Mouse (Mus musculus) large intestine, adult 2 months (tissue): Measurements from ENCODE around the gene Il17d. TPM values are rescaled to one million over a fixed set of nuclear protein-coding genes. Genes with fewer than 3 reads are reported as not detected.

Experiments
- DNase-seq: peaks from one replicate; pipeline ENCODE4 v3.0.0-alpha.2; 2012; ENCODE audit warnings: low read depth, low spot score
- WGBS: fragments of 180-500 bp; shearing (Covaris S2); methylation state at CpG from one replicate; pipeline ENCODE4 v1.1.7; 2018; 5-methylcytosine and 5-hydroxymethylcytosine counted together
- polyA plus RNA-seq: library from polyadenylated mRNA; depleted of rRNA; stranded (reverse); fragments of >200 nt; gene quantifications from 2 replicates; pipeline ENCODE4 v1.2.3, GENCODE M21; 2012; rRNA removed

Gene Il17d
- polyA plus RNA-seq = 3.2 and 4.1 TPM in 2 replicates

DNA sequence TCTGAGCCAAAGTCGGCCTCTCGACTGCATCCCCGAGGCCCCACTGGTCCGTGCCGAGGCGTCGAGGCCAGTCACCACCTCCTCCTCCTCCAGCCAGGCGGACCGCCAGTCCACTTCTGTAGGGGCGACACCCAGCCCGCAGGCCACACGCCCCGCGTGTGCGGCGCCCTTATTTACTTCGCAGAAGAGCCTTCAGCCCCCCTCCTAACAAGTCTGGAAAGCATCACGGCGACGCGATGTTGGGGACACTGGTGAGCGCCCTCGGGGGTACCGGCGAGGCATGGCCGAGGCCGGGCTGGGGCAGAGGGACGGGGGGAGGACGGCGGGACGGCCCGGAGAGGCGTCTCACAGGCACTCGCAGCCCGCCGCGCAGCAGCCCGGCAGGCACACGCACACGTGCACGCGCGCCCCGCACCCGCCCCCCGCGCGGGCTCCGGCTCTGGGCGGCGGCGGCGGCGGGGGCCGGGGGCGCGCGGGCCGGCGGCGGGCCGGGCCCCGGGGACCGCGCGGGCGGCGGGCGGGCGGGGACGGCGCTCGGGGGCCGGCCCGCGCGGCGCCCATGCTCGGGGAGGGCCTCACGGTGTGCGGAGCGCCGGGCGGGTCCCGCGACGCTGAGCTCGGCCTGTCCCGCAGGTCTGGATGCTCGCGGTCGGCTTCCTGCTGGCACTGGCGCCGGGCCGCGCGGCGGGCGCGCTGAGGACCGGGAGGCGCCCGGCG, at the start of gene Il17d:
Il17d (plus strand) TSS at position 107 of the 717 bp plus-strand sequence.
- WGBS = 1% methylated on average over 74 of the region's 104 CpGs
- no peak for DNase-seq

DNA sequence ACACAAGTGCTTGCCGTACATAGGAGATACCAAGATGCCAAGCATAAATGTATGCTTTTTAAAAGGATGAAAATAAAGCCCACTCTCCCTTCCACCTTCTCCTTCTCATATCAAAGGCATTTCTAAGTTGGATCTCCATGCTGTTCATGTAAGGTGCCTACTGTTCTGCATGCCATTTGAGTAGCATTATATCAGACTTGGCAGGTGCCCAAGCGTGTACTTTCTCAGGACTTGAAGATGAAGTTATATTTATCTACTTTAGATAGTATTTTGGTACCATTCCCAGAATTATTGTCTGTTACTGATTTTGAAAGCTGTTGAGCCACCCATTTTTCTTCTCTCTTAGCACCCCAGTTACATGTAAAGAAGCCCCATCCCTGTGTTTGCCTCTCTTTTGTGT, 49.5 kb upstream of the Il17d start:
- DNase-seq = no peak
- WGBS = 82% methylated on average over 2 of the region's 2 CpGs

DNA sequence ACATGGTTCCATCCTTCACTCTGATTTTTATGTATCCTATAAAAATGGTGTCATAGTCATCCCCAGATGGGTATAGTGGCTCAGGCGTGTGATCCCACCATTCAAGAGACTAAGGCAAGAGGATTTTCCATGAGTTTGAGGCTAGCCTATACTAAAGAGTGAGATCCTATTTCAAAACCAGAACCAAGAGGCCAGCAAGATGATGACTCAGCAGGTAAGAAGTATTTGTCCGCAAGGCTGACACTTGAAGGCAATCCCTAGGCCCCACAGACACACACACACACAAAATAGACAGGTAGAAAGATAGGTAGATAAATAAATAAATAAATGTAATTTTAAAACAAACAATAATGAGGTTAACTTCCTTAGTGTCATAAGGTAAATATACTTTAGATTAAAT, 42.3 kb upstream of the Il17d start:
- 92% methylated on average over 2 of the region's 2 CpGs for WGBS

DNA sequence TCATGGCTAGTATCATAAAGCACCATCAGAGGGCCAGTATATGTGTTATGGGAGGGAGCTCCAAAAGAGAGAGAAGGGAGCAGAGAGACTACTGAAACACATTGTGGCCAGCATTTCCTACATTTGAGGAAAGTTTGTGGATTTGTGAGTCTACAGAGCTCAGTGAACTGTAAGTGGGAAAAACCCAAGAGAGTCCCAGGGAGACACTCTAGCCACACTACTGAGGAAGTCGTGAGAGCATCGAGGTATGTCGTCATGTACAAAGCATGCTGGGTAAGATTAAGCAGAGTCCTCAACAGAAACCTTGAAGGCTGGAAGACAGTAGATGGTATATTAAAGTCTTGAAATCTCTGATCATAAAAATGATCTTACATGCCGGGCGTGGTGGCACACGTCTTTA, 40.4 kb upstream of the Il17d start:
- 95% methylated on average over 6 of the region's 6 CpGs for WGBS
- DNase-seq = no peak

More for the DNA sequence above, 42.3 kb upstream of the Il17d start:
- no peak for DNase-seq

DNA sequence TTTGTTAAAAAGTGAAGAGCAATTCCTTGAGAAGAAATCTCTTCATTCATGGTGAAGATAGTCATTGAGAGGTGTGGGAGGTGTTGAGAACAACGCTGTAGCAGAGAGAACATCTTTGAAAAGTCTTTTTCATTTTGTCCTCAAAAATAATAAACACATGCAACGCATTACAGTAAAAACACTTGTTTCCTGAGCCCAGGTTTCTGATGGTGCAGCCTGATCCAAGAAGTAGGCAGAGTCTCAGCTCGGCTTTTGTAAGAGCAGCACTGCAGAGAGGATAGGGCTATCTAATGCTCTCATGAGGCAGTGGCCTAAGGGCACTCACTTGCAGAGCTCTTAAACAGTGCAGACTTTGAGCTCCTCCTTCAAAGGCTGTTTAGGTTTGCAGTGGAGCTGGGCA, 34.9 kb upstream of the Il17d start:
- WGBS = 90% methylated on average over 3 of the region's 3 CpGs
- no peak for DNase-seq

DNA sequence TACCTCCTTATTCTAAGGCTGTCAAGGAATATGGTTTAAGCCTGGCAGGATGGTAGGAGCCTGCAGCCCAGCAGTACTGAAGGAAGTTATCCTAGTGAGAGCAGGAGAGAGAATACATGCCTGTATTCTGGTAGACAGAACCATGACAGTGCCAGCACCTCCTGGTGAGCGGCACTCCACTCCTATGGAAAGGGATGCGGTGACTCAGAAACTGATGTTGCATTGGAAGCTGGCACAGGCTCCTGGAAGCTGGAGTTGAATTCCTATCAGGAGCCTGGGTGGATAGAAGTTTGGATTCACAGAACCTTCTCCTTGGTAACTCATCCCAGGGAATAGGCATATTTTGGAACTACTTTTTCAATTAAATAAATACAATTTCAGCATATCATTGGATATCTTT, 30.7 kb upstream of the Il17d start:
- WGBS = 90% methylated on average over 2 of the region's 2 CpGs
- DNase-seq = no peak

DNA sequence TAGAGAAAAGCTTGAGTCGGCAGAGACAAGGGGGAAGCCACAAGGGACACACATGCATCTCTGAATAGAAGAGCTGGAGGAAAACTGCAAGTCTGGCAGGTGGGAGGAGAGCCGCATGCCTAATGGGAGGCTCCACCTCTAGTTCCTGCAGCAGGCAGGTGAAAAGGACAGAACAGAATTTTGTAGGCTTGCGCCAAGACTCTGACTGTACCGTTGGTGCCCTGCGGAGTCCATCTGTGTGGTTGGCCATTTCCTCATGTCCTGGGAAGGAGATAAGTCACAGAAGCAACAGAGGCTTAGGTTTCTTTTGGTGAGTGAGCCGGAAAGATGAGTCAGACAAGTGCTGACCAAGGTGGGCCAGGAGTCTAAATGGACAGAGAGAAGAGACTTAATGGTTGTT, 20.8 kb upstream of the Il17d start:
- no peak for DNase-seq

DNA sequence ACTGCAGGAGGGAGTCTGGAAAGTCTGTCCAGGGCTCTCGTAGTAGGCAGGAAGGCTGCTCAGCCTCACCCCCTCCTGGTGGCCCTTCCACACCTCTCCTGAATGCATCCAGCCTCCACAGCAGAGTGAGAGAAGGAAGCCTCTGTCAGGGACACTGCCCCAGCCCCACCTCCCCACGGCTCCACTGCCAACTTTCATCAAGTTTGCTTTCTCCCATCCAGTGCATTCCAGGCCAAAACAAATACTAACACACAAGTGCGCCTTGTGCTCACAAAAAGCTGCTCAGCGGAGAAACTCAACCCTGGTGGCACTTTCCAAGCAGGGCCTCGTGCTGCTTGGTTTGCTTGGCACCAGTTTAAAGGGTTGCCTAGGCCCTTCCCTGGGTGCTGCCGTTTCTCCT, 15.0 kb upstream of the Il17d start:
- 31% methylated on average over 6 of the region's 6 CpGs for WGBS
- no peak for DNase-seq

More for the DNA sequence above, 20.8 kb upstream of the Il17d start:
- 88% methylated on average over 6 of the region's 6 CpGs for WGBS

DNA sequence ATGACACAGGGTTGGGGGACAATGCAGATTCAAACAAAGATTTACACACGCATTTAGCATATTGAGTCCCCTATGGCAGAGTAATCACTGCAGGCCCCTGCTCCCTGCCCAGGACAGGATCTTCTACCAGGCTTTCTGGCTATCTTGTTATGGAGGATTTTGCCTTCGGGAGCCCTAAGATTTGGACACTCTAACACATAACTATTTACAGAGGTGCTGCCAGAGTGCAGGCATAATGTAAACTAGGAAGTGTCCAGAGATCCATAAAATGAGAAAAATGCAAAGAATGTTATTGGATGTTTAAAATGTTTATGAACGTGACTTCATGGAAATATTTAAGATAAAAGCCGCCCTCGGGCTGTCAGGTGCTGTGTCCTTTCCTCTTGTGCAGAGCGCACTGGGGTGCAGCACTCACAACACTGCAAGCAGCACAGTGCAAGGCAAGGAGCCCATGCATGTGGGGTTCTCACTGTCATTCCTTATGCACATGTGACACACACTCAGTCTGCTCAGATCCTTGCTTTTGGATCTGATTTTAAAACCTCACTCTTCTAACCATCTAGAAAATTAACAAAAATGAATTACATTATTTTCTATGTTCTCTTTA, 9.3 kb upstream of the Il17d start:
- no peak for DNase-seq
- WGBS = 58% methylated on average over 6 of the region's 6 CpGs

DNA sequence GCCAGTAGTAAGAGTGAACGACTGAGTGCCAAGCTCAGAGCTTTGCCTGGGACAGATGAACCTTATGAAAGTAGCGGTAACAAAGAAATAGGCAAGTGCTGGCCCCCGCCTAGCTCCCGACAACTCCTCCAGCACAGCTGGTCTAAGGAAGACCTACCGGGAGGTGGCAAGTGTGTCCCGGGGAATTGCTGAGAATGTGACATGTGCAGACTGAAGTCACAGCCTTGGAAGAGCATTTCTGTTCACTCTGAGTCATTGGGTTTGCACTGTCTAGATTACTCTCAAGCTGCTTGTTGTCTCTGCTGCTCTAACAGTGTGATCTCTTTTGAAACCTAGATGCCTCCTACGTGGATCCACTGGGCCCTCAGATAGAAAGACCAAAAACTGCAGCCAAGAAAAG, 7.6 kb upstream of the Il17d start:
- 90% methylated on average over 7 of the region's 7 CpGs for WGBS
- DNase-seq = no peak

DNA sequence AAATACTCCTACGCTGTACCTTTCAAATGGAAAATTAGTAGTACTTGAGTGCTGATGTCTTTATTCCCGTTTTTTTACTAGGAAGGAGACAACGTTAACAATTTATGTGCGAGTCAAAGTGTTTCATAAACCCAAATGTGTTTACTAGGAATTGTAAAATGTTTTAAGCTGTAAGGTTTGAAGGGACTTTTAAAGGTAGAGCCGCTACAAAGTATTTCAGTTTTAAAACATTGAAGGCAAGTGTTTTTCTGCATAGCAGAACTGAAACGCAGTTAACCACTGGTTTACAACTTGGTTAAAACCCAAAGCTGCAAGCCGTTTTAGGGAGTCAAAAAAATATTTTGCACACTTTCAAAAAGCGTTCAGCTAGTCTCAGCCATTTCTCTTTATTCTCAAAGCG, 815 bp upstream of the Il17d start:
- 80% methylated on average over 9 of the region's 9 CpGs for WGBS
- DNase-seq = no peak

DNA sequence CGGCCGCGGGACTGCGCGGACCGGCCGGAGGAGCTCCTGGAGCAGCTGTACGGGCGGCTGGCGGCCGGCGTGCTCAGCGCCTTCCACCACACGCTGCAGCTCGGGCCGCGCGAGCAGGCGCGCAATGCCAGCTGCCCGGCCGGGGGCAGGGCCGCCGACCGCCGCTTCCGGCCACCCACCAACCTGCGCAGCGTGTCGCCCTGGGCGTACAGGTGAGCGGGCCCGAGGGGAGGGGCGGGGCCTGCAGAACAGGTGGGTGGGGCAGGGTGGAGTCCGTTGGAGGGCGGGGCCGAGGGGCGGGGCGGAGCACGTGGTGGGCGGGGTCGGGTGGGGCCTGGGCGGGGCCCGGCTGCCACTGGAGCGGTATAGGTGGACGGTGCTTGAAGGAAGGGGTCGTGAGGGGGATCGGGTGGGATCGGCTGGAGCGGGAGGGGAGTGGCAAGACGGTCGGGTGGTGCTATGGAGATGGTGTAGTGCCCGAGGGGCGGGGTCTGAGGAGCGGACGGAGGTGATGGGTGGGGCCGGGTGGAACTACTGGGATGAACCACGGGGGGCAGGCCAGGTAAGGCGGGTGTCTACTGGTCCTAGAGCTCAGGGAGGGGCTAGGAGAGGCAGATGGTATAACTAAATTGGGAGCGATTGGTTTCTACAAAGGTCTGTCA, 942 bp downstream of the Il17d start:
- 1% methylated on average over 57 of the region's 60 CpGs for WGBS
- no peak for DNase-seq

DNA sequence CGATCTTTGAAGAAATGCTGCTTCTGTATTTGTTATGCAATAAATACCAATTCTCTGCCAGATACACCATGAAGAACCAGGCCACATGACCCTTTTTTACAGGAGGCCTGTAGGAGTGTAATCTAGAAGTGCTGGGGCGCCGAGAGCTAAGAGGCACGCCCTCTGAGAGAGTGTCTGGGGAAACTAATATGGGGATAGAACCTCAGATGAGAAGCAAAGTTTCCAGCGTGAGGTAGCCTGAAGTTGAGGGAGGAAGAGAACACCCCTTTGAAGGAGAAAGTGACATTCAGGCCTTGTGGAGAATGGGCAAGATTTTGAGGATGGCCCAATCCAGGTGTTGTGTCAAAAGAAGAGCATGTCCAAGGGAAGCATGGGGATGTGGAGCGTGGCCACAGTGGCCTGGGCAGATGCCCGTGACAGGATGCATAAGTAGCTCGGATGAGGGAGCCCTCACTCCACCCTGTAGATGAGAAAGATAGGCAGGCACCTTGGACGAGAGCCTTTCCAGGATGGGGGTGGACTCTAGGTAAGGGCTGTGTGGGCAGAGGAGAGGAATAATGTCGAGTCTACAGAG, 1.6 kb downstream of the Il17d start:
- no peak for DNase-seq
- whole genome bisulfite sequencing = 48% methylated on average over 10 of the region's 10 CpGs

DNA sequence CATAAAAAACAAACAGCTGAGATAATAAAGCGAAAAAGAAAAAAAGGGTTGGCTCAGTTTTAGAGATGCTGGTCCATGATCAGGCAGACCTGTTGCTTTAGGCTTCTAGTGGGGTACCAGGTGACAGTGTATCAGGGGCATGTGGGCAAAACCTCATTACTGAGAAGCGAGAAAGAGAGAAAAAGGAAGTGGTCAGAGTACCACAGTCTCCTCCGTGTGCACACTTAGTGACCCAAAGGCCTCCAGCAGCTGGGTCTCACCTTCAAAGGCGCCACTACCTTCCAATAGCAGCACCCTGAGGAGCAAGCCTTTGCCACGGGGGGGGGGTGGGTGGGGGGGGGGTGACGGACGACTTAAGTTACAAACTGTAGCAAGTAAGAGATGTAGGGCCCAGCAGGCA, 2.5 kb downstream of the Il17d start:
- DNase-seq = no peak
- WGBS = 60% methylated on average over 7 of the region's 7 CpGs

DNA sequence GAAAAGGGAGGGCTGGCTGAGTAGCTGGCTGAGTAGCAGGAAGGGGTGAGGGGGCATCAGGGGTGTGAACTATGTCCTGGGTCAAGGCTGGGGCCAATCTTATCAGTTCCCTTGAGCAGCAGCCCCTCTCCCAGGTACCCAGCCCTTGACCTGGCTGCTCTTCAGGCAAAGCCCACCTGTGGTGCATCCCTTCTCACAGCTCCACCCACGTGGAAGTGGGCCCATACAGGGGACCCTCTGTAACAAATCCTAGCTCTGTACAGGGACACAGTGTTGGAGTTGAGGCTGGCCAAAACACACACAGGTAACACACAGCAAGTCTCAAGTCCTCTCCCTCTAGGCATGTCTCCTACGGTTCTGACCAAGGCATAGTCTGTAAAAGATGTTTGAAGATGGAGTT, 3.0 kb downstream of the Il17d start:
- no peak for DNase-seq
- 65% methylated on average over 2 of the region's 2 CpGs for WGBS

DNA sequence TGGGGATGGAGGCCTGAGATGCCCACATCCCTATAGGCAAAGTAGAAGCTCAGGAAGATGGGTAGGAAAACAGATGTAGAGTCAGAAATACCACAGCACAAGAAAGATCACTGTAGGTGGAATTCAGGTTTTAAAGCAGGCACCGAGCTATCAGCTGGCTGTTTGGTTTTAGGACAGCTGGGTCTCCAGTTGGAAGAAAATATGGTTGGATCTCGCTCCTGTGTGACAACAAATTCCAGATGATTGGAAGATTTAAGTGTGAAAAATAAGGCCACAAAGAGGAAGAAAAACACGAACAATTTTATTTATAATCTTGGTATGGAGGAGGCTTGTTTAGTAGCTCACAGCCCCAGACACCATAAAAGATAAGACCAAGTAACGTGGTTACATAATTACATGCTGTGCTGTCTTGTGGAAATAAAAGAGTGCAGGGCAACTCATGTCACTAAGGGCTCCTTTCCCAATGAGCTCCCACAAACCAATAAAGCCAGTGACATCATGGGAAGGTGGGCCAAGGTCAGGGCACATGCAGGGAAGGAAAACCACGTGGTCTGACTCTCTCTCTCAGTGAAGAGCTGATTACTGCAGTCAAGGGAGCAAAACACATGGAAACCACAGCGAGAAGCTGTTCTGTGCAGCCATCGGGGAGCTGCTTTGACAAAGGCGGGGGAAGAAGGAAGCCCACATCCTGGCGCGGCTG, 4.7 kb downstream of the Il17d start:
- DNase-seq = peak; percentile 56
- 22% methylated on average over 10 of the region's 10 CpGs for WGBS

DNA sequence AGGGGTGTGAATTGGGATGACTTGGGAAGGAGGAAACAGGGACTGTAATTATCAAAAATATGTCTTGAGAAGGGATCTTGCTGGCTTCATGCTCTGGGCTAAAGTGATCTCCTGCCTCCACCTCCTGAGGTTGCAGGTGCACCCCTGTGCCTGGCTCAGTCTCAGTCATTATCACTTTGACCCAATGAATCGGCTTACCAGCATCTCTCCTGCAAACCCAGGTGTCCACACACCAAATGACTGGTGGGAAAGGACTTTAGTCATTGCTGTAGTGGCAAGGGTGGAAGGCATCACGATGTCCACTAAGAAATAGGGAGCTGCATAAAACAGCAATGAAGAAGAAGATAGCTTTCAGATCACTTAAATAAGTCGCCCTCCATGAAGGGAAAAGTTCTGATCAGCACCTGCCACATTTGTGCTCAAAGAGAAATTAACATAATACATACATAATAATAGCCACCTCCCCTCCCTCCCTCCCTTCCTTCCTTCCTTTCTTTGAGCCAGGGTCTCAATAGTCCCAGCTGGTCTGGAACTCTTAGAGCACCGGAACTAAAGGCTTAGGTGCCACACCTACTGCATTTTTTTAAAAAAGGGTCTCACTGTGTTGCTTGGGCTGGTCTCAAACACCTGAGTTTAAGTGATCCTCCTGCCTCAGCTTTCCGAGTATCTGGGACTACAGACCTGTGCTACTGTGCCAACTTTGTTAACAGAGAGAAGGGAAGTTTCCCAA, 5.4 kb downstream of the Il17d start:
- WGBS = 65% methylated on average over 5 of the region's 5 CpGs
- no peak for DNase-seq

DNA sequence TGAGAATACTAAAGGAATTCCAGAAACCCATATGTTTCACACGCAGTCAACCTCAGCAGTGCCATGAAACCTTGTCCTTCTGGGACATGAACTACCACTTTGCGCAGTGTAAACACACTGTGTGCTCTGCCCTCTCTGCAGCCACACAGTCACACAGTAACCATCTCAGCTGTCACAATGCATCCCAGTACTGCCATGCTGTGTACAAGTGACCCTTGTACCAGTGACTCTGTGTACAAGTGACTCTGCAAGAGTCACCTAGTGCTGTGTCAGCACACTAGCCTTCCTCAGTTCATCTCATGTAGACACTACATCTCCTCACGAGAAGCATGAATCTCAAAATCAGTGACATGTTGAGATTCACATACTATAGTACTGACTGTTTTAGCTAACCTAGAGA, 8.0 kb downstream of the Il17d start:
- WGBS = 91% methylated on average over 3 of the region's 3 CpGs
- no peak for DNase-seq

DNA sequence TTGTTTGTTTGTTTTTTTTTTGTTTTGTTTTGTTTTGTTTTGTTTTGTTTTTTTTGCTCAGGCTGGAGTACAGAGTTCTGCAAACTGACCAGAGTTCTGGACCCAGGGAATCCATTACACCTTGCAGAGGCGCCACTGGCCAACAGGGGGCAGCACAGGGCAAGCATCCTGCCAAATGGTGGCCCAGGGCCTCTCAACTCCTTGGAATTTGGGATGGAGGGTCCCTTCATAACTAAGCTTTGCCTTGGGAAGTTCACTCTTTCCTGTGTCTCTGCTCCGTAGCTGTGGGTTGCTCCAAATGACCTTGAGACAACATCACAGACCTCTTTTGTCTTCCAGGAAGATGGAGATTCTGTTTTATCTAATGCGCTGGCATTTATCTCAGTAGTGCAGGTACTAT, 8.6 kb downstream of the Il17d start:
- DNase-seq = no peak
- 53% methylated on average over 3 of the region's 3 CpGs for WGBS

DNA sequence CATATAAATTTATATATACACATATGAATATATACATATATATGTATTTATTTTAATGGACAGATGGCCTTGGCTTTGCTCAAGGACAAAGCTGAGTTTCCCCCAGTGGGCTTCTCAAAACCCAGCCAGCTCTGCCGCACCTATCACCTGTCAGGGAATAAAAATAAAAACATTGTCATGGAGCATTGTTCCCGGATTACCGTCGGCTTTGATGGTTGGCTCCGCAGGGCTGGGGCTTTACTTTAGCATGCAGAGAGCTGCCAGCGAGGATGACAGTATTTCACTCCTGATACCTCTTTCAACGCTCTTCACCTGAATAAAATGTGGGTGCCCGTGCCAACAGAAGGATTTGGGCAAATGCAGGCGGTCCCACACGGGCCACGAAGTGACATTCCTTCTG, 9.3 kb downstream of the Il17d start:
- DNase-seq = no peak
- WGBS = 77% methylated on average over 11 of the region's 11 CpGs
